Mouse (Mus musculus): ENCODE results near the gene Trak1.
A peak's percentile ranks its signal among the peaks of the same experiment; 100 is the strongest.

- TF ChIP-seq CTCF (conservative IDR thresholded peaks at IDR 0.05 in 1 of 2, IDR thresholded peaks at IDR 0.05 in 1 of 2; ENCODE audit: low read depth in 2 of 2, low read length in 2 of 2): no peak
- no peak for TF ChIP-seq POLR2A (IDR thresholded peaks at IDR 0.05; ENCODE audit: low read depth, low read length)
- no peak for TF ChIP-seq ZNF384 (IDR thresholded peaks at IDR 0.05; ENCODE audit: low read depth, low read length)
- no peak for TF ChIP-seq EP300 (IDR thresholded peaks at IDR 0.05; ENCODE audit: low read length)
- TF ChIP-seq MEF2A (IDR thresholded peaks at IDR 0.05; ENCODE audit: borderline replicate concordance, low read depth, low read length): no peak
- no peak for TF ChIP-seq CHD2 (IDR thresholded peaks at IDR 0.05; ENCODE audit: low read length)
- TF ChIP-seq JUN (IDR thresholded peaks at IDR 0.05; ENCODE audit: insufficient read depth, low read depth, low read length): no peak
- TF ChIP-seq ZC3H11A (IDR thresholded peaks at IDR 0.05; ENCODE audit: low read depth, low read length): no peak
- TF ChIP-seq NELFE (IDR thresholded peaks at IDR 0.05; ENCODE audit: low read depth, low read length): no peak; the same call in 1 of the 2 replicates
- no peak for TF ChIP-seq USF1 (IDR thresholded peaks at IDR 0.05; ENCODE audit: low read depth, low read length)
- no peak for TF ChIP-seq RCOR1 (conservative IDR thresholded peaks at IDR 0.05; ENCODE audit: low read depth, low read length)
- 0 out of 2 replicates have a peak, but pooled peaks have one; percentile 66 for TF ChIP-seq CHD1 (IDR thresholded peaks at IDR 0.05; ENCODE audit: low read depth, low read length)
- TF ChIP-seq E2F4 (IDR thresholded peaks at IDR 0.05; ENCODE audit: insufficient replicate concordance, low read depth, low read length): no peak
- TF ChIP-seq ELF1 (IDR thresholded peaks at IDR 0.05; ENCODE audit: low read depth, low read length): no peak
Observed at GRCm38 (mm10) chr9:121298065-121298398, 730 bp downstream of the Trak1 start.
